Mouse (Mus musculus): ENCODE data around the gene Syt12. TPM values are rescaled to one million over a fixed set of nuclear protein-coding genes. Genes with fewer than 3 reads are reported as not detected.

The Syt12 gene
- polyA plus RNA-seq, 1 experiment, result 14.4 TPM

DNA sequence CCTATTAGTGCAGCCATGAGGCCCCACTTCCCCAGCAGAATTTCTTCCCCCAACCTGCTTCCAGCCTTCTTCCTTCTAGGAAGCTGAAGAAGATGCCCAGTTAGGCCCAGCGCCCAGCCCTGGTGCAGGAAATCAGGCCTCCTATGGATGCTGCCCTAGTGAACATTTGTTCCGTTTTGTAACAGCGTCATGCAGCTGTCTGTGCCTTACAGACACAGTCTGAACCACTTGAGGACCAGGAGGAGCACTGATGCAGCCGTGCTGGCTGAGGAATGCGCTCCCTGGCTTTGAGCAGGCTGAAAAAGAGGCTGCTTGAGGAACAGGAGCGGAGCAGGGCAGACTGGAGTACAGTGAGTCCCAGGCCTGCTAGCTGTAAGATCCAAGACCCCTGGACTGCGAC is 17.5 kb upstream of the Syt12 start:
- Histone ChIP-seq H3K36me3 (ENCODE audit: control insufficient read depth, insufficient read depth) (no peaks in the 10 kb centered on the region), H3K79me3 (ENCODE audit: low read depth) (no peaks in the 10 kb centered on the region)

GRCm38 (mm10) chr19:4492526-4493296 is 15.5 kb upstream of the Syt12 start:
- H3K4me3 ChIP-seq (ENCODE audit: insufficient read depth, poor library complexity, severe bottlenecking), result no peak overlapping the region
- no peaks in the 10 kb centered on the region for H3K79me3 ChIP-seq (ENCODE audit: low read depth)
- H3K79me2 ChIP-seq (ENCODE audit: control insufficient read depth, insufficient read depth), result no peaks in the 10 kb centered on the region
- TF ChIP-seq MYOD1 (IDR thresholded peaks at IDR 0.05; ENCODE audit: control insufficient read depth, insufficient read length, low read depth) (no peak), MYOG (IDR thresholded peaks at IDR 0.05; ENCODE audit: control insufficient read depth, extremely low read depth, insufficient read length) (no peak), CEBPB (IDR thresholded peaks at IDR 0.05; ENCODE audit: low read depth) (no peak), USF1 (IDR thresholded peaks at IDR 0.05; ENCODE audit: low read depth) (peak; percentile 41), FOSL1 (IDR thresholded peaks at IDR 0.05; ENCODE audit: insufficient read depth, low read length, poor library complexity, severe bottlenecking) (no peak)
- no peaks in the 10 kb centered on the region for H3K27me3 ChIP-seq (ENCODE audit: control insufficient read depth, insufficient read depth, insufficient read length)
- H3K36me3 ChIP-seq (ENCODE audit: control insufficient read depth, insufficient read depth), result no peaks in the 10 kb centered on the region
- H3ac ChIP-seq (ENCODE audit: control insufficient read depth, insufficient read length, low read depth), result no peak overlapping the region

More for the DNA sequence above, 17.5 kb upstream of the Syt12 start:
- no peaks in the 10 kb centered on the region for H3K79me2 ChIP-seq (ENCODE audit: control insufficient read depth, insufficient read depth)
- H3ac ChIP-seq (ENCODE audit: control insufficient read depth, insufficient read length, low read depth), result no peak overlapping the region
- H3K4me3 ChIP-seq (ENCODE audit: insufficient read depth, poor library complexity, severe bottlenecking), result no peak overlapping the region
- no peak for TF ChIP-seq MAX (IDR thresholded peaks at IDR 0.05)
- TF ChIP-seq USF1 (IDR thresholded peaks at IDR 0.05; ENCODE audit: low read depth), result no peak
- TF ChIP-seq FOSL1 (IDR thresholded peaks at IDR 0.05; ENCODE audit: insufficient read depth, low read length, poor library complexity, severe bottlenecking), result no peak
- TF ChIP-seq CTCF (IDR thresholded peaks at IDR 0.05; ENCODE audit: control insufficient read depth, insufficient read depth, insufficient read length), result no peak
- TF ChIP-seq CEBPB (IDR thresholded peaks at IDR 0.05; ENCODE audit: low read depth), result no peak
- no peak for TF ChIP-seq MYOD1 (IDR thresholded peaks at IDR 0.05; ENCODE audit: control insufficient read depth, insufficient read length, low read depth)
- TF ChIP-seq MYOG (IDR thresholded peaks at IDR 0.05; ENCODE audit: control insufficient read depth, extremely low read depth, insufficient read length), result no peak
- H3K27me3 ChIP-seq (ENCODE audit: control insufficient read depth, insufficient read depth, insufficient read length), result no peaks in the 10 kb centered on the region

DNA sequence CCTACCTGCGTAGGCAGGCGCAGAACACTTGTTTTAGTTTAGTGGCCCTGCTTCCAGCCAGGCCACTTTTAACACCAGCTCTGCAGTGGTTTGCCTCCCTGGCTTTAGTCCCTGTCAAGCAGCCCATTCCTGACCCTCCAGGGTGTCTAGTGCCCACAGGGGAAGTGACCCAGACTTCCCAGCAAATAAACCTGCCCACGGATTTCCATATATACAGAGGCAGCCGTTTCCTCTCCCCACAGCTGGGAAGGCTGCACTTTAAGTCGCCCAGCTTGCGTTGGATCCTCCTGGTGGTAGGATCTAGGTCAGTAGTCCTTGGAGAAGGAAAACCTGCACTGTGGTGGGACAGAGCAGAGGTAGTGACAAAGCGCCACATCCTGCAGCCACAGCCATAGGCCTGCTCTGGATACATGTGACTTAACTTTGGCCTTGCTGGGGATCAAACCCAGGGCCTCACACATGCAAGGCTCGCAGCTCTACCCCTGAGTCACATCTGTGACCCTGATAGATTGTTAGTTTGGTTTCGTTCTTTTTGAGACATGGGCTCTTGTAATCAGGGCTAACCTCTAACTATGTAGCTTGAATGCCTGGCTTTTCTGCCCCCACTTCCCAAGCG is 13.9 kb upstream of the Syt12 start:
- Histone ChIP-seq H3K79me2 (ENCODE audit: control insufficient read depth, insufficient read depth) (no peaks in the 10 kb centered on the region), H3K79me3 (ENCODE audit: low read depth) (no peaks in the 10 kb centered on the region), H3ac (ENCODE audit: control insufficient read depth, insufficient read length, low read depth) (no peak overlapping the region), H3K27me3 (ENCODE audit: control insufficient read depth, insufficient read depth, insufficient read length) (no peaks in the 10 kb centered on the region), H3K4me3 (ENCODE audit: insufficient read depth, poor library complexity, severe bottlenecking) (no peak overlapping the region), H3K36me3 (ENCODE audit: control insufficient read depth, insufficient read depth) (no peaks in the 10 kb centered on the region)
- TF ChIP-seq CEBPB (IDR thresholded peaks at IDR 0.05; ENCODE audit: low read depth), result no peak

- Histone ChIP-seq H3K36me3 (ENCODE audit: control insufficient read depth, insufficient read depth) (no peaks in the 10 kb centered on the region), H3K4me3 (ENCODE audit: insufficient read depth, poor library complexity, severe bottlenecking) (no peak overlapping the region), H3K79me3 (ENCODE audit: low read depth) (no peaks in the 10 kb centered on the region), H3ac (ENCODE audit: control insufficient read depth, insufficient read length, low read depth) (no peak overlapping the region), H3K79me2 (ENCODE audit: control insufficient read depth, insufficient read depth) (no peaks in the 10 kb centered on the region), H3K27me3 (ENCODE audit: control insufficient read depth, insufficient read depth, insufficient read length) (no peaks in the 10 kb centered on the region)
- TF ChIP-seq MAX (IDR thresholded peaks at IDR 0.05) (no peak), MYOG (IDR thresholded peaks at IDR 0.05; ENCODE audit: control insufficient read depth, extremely low read depth, insufficient read length) (no peak), FOSL1 (IDR thresholded peaks at IDR 0.05; ENCODE audit: insufficient read depth, low read length, poor library complexity, severe bottlenecking) (no peak), CEBPB (IDR thresholded peaks at IDR 0.05; ENCODE audit: low read depth) (no peak), MYOD1 (IDR thresholded peaks at IDR 0.05; ENCODE audit: control insufficient read depth, insufficient read length, low read depth) (no peak), USF1 (IDR thresholded peaks at IDR 0.05; ENCODE audit: low read depth) (no peak), CTCF (IDR thresholded peaks at IDR 0.05; ENCODE audit: control insufficient read depth, insufficient read depth, insufficient read length) (no peak)
Observed at GRCm38 (mm10) chr19:4487877-4488276, 10.6 kb upstream of the Syt12 start.

GRCm38 (mm10) chr19:4485006-4485405 is 7.8 kb upstream of the Syt12 start:
- H3K79me3 ChIP-seq (ENCODE audit: low read depth), result no peaks in the 10 kb centered on the region
- no peaks in the 10 kb centered on the region for H3K27me3 ChIP-seq (ENCODE audit: control insufficient read depth, insufficient read depth, insufficient read length)
- no peaks in the 10 kb centered on the region for H3K79me2 ChIP-seq (ENCODE audit: control insufficient read depth, insufficient read depth)
- H3K4me3 ChIP-seq (ENCODE audit: insufficient read depth, poor library complexity, severe bottlenecking), result no peak overlapping the region
- no peaks in the 10 kb centered on the region for H3K36me3 ChIP-seq (ENCODE audit: control insufficient read depth, insufficient read depth)
- H3ac ChIP-seq (ENCODE audit: control insufficient read depth, insufficient read length, low read depth), result no peak overlapping the region
- TF ChIP-seq MYOD1 (IDR thresholded peaks at IDR 0.05; ENCODE audit: control insufficient read depth, insufficient read length, low read depth), result no peak
- TF ChIP-seq USF1 (IDR thresholded peaks at IDR 0.05; ENCODE audit: low read depth), result no peak
- TF ChIP-seq CTCF (IDR thresholded peaks at IDR 0.05; ENCODE audit: control insufficient read depth, insufficient read depth, insufficient read length), result no peak
- TF ChIP-seq MYOG (IDR thresholded peaks at IDR 0.05; ENCODE audit: control insufficient read depth, extremely low read depth, insufficient read length), result no peak
- TF ChIP-seq FOSL1 (IDR thresholded peaks at IDR 0.05; ENCODE audit: insufficient read depth, low read length, poor library complexity, severe bottlenecking), result no peak
- no peak for TF ChIP-seq CEBPB (IDR thresholded peaks at IDR 0.05; ENCODE audit: low read depth)
- no peak for TF ChIP-seq MAX (IDR thresholded peaks at IDR 0.05)

Data from C2C12 (cell line).